Mouse (Mus musculus) megakaryocyte, adult 5-6 weeks (primary cell): ENCODE data around the gene 1520401A03Rik. TPM values are rescaled to one million over a fixed set of nuclear protein-coding genes. Genes with fewer than 3 reads are reported as not detected.
A peak's percentile ranks its signal among the peaks of the same experiment; 100 is the strongest.

Experiments used
- ATAC-seq: 2 replicates; pipeline ENCODE4 v1.8.0; 2016; ENCODE audit warnings: mild to moderate bottlenecking, inconsistent platforms; ENCODE audit not compliant: poor library complexity, severe bottlenecking
- total RNA-seq, 2 experiments: library from RNA; stranded (forward) in 1 of 2; stranded (reverse) in 1 of 2; fragments of 153-499, 151-499 nt in 1 of 2; fragments of 221-1000, 200-1000 nt in 1 of 2; gene quantifications; 2 replicates each; pipeline versions ENCODE4 v1.2.3 to v1.2.4; 2015 to 2017

The 1520401A03Rik gene
- total RNA-seq, 2 experiments from 2014 or later, result not detected

DNA sequence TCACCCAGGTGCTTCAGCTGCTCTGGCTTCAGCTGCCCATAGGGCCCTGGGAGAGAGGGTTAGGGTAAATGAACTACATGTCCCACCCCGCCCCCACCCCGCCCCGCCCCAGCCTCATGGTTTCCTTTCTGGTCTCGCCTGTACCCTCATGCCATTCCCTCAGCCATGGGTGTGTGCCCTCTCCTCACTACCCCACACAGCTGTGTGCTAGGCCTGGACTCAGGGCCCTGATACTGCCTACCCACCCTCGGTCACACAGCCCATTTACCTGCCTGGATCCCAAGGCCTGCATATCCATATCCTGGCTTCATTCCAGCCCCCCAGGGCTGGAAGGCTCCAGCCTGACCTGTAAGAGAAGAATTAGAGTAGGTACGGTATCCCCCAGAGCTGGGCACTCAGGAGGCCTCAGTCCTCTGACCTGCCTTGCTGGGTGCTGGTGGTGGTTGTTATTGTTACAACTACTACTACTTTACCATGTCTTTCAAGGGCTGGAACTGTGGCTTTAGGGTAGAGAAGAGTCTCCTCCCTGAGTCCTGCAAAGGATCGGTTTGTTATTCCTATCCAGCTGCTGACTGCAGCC is 17.0 kb downstream of the 1520401A03Rik start:
- ATAC-seq, result no peak

DNA sequence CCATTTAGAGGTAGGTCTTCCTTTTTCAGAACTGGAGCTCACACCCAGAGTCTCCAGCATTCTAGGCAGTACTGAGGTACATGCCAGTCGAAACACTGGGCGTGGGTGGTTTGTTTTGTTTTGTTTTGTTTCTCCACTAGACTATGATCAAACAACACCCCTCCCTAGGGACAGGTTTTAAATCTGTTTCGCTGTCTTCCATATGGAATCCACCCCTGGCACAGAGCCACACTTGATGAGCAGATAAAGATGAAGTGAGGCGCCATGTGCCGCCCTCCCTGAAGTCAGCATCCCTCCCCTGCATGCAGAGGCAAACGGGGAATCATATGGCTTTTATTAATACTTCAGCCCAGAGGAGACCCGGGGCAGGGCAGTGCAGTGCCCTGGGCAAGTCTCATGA is 17.8 kb downstream of the 1520401A03Rik start:
- no peak for ATAC-seq

DNA sequence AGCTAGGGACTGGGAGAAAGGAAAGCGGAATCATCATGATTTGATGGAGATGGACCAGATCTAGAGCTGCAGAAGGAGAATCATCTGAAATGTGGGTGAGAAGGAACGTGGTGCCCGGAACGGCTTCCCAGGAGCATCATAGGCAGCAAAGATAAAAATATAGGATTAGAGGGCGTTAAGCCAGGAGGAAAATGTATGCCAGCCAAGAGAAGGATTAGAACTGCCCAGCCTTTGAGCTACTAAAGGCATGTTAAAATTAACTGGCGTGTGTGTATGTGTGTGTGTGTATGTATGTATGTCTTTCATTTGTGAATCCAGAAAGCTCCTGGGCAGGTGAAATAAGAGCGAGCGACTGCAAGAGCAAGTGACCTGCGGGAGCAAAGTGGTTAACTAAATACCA is 19.3 kb downstream of the 1520401A03Rik start:
- no peak for ATAC-seq

DNA sequence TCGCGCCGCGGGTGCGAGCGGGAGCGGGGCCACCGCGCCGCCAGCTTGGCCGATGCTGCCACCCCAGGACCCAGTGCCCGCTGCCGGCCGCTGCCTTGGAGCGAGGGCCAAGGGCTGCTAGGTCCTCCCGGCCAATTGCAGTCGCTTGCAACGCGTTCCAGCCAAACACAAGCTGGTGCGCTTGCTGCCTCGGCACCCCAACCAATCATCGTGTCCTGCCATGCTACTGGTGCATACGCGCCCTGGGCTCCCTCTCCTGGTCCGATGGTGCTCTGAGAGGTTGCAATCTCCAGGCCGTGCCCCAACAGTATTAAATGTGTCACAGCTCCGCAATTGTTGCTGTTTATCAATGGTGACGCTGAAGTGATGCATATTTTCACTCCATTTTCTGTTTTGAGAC is 22.5 kb downstream of the 1520401A03Rik start:
- peak; percentile 98 for ATAC-seq

DNA sequence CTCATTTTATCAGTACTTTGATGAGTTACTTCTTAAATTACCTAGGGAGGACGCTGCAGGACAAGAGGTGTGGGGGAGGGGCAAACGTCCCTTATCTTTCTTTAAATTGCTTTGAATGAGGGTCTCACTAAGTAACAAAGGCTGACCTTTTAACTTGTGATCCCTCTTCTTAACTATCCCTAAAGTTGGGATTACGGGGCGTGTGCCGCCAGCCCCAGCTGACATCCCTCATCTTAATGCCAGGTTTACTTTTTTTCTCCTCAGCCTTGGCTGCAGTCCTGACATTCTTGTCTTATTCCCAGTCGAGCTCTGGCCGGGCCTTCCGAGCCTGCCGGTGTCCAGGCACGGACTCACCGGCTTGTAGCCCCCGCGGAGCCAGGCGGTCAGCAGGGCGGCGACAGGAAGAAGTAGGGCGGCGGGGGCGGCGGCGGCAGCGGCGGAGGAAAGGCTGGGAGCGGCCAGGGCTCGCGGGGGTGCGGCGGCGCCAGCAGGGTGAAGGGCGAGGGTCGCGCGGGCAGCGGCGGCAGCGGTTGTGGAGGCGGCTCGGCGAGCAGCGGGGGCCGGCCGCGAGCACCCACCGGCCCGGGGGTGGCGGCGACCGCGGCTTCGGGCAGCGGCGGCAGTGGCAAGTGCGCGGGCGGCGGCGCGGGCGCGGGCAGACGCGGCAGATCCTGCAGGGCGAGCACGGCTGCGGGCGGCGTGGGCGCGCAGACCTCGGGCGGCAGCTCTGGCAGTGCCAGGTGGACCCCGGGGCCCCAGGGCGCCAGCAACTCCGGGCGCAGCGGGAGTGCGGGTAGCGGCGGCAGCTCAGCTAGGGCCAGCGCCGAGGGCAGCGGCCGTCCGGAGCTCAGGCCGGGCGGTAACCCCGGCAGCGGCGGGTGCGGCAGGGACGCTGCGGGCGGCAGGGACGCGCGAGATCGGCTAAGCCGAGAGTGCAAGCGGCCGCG is 23.2 kb downstream of the 1520401A03Rik start:
- no peak; the same call in 1 of the 2 replicates for ATAC-seq

DNA sequence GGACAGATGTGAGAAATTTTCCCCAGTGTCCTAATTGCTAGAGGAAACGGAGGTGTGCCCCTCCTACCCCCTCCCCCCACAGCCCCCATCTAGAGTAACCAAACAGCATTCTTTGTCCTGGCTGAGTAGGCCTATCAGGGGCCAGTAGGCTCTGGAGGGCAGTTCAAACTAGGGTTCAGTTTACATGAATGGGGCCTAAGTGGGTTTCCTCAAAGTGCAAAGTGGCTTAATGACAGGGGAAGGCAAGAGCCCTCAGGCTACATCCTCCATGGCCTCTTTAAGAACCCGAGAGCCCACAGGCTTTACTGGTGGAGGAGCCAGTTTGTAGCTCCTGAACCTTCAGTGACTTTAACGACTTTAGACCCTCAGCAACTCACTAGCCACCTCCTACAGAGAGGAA is 26.8 kb downstream of the 1520401A03Rik start:
- ATAC-seq, result no peak

DNA sequence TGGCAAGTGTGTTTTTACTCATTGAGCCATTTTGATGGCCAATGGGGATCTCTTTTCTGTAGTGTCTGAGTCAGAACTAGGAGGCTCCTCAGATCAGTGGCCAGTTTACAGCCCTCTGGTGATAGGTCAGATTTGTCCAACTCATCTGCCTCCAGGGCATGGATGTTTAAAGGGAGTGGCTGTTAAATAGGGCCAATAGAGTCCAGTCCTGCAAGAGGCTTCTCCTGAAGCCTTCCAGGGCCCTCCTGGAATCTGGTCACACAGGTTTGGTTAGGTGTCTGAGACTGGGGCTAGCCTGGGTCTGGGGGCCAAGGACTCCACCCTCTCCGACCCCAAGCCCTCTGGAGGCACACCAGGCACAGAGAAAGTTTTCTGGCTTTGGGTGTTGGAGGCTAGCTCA is 28.1 kb downstream of the 1520401A03Rik start:
- ATAC-seq, result no peak

DNA sequence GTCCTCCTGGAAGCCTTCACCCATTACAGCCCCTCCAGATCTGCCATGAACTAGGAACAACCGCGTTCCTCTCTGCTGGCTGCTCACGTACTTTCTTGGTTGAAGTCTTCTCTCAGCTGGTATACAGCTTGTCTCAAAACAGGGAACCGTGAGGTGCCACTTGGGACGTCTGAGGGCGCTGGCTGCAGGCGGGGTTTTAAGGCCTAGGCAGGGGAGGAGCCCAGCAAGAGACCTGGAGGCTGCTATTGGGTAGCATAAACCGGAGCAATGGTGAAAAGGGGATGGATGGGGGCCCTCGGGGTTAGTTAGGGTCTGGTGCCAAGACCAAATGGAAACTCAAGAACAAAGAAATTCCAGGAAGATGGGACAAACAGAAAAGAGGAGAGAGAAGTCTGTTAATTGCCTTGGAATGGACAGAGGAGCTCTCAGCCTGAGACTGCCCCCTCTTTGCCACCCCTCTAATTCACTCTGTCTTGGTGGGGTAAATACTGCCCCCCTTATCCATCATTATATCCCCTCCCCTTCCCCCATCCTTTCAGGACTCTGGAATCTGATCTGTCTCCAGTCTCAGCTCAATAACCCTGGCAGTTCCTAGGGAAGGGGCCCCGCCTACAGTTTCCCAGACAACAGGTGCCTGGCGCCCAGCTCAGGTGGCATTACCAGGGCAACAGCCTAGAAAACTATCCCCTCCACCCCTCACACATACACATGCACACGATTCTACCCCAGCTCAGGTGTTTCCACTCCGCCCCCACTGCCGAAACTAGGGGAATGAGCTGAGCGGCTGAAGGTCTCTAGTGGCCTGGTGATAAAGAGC is 38.5 kb downstream of the 1520401A03Rik start, which contains the start of gene Cldn9:
Gene Cldn9, minus strand, starts transcription at position 171 of the 817 bp plus-strand sequence.
- no peak for ATAC-seq

DNA sequence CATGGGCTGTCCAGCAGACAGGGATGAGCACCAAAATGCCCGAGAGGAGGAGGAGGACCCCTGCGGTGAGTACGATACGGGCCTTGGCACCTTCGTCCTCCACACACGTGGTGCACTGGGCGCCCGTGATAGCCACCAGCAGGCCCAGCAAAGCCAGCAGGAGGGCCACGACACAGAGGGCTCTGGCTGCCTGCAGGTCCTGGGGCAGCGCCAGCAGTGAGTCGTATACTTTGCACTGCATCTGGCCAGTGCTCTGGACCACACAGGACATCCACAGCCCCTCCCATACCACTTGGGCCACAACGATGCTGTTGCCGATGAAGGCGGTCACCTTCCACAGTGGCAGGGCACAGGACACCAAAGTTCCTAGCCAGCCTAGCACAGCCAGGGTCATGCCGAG is 39.4 kb downstream of the 1520401A03Rik start:
- ATAC-seq, result no peak

DNA sequence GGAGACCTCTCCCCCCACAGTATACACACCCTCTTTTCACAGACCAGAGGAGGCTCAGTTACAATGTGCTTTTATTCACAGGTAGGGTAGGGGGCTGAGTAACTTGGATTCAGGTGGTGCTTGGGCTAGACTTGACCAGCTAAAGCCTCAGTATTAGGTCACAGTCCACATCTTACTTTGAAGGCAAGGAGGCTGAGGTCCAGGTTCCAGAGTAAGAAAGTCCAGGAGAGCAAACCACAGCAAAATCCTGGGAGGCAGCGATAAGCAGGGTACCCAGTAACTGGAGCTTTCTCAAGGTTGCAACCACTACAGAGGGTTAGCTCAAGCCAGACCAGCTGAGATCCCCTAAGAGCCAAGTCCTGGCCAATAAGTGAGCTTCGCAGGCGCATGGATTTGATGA is 40.1 kb downstream of the 1520401A03Rik start:
- ATAC-seq, result no peak

DNA sequence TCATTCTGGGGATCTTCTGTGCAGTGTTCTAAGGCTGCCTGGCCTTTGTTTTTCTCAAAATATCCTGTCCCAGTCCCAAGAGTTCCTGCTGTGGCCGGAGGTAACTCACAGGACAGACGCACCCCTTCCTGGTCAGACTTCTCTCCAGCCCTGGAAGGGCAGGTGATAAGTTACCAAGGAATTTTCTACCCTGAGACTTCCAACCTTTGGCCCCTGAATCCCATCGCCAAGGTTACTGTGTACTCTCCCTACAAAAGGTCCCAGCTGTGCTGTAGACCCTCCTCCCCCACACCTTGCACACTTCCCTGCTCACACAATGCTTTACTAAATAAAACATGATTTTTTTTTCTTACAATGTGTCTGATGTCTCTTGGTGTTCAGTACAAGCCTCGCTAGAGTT is 40.5 kb downstream of the 1520401A03Rik start:
- no peak for ATAC-seq

DNA sequence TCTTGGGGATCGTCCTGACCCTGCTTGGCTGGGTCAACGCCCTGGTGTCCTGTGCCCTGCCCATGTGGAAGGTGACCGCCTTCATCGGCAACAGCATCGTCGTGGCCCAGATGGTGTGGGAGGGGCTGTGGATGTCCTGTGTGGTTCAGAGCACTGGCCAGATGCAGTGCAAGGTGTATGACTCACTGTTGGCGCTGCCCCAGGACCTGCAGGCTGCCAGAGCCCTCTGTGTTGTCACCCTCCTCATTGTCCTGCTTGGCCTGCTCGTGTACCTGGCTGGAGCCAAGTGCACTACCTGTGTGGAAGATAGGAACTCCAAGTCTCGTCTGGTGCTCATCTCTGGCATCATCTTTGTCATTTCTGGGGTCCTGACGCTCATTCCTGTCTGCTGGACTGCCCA is 41.5 kb downstream of the 1520401A03Rik start:
- no peak for ATAC-seq

DNA sequence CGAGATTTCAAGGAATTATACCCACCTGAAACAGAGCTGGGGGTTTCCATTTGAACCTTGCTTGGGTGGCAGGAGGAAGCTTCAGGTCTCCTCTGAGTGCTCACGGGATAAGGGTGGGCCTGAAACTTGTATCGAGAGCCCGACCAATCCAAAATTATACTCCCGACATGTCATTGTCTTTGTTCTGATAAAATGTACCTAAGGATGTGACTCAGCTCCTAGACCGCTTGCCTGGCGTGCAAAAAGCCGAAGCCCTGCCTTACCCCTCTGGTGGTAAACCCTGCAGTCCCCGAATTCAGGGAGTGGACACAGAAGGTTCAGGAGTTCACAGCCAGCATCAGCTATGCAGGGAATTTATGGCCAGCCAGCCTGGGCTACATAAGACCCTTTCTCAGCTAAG is 42.2 kb downstream of the 1520401A03Rik start:
- ATAC-seq, result no peak

DNA sequence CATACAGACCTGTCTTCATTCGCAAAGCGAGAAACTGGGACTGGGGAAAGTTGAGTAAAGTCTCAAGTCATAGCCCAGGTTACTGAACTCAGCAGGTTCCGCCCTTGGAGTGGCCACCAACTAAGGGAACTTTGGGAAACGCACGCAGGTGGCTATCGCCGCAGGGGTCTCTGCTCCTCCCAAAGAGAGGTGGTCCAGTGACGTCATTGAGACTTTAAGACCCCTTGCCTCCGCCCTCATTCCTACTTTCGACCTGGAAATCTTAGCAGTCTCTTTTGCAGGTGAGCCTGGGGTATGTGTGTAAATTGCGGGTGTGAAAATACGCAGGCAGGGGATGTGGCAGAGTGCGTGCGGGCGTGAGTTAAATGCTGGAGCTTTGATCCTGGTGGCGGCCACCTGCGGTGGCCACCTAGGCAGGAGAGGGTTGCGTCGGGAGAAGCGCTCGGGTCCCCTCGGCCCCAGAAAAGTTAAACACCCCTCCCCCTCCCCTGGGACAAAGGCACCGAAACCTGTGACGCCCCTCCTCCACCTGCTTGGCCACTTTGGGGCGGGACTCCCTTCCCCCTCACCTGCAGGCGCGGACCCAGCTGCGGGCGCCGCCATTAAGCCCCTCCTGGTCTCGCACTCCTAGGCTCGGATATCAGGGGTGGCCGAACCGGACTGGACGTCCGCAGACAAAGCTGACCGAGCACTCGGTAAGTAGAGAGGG is 43.3 kb downstream of the 1520401A03Rik start, which contains the start of gene Cldn6:
Gene Cldn6, plus strand, starts transcription at position 123 of the 709 bp plus-strand sequence.
- ATAC-seq, result no peak

DNA sequence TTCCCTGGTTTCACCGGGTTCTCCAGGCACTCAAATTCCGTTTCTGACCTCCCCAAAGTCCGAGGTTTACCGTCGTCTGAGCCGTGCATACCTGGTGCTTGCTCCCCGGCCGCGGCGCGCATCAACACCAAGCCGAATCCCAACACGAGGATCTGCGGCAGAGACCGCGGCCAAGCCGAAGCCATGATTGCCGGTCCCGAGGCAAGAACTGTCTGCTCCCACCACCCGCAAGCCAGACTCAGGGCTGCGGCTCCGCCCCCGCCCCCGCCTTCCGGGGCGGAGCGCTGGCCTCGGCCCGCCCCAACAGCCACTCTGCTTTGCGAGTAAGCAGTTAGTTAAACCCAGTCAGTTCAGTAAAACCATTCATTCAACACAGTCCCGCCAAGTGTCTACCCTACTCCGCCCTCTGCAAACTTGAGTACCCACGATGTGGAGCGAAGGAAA is 45.3 kb downstream of the 1520401A03Rik start, which contains the start of gene Tnfrsf12a:
Gene Tnfrsf12a, minus strand, starts transcription at position 233 of the 444 bp plus-strand sequence.
- ATAC-seq, result peak; percentile 56

DNA sequence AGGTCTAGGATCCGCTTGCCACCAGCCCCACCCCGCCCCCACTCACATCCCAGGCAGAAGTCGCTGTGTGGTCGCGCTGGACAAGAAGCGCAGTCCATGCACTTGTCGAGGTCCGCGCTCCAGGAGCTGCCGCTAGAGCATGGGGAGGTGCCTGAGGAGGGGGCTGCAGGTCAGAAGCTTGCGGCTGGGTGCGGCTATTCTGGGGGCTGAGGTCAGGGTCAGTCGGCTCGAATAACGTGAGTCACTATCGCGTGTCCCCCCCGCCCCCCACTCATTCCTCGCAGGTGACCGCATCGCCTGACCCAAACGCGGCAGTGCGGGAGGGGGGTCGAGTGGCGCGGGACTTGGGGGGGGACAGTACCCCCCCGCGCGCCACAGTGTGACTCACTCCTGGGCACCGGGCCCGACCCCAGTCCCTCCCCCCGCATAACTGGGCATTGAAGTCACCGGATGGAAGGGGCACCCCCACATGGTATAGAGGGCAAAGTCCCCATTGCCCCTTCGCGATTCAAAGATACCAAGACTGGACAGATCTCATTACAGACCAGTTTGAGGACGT is 46.0 kb downstream of the 1520401A03Rik start:
- no peak for ATAC-seq

DNA sequence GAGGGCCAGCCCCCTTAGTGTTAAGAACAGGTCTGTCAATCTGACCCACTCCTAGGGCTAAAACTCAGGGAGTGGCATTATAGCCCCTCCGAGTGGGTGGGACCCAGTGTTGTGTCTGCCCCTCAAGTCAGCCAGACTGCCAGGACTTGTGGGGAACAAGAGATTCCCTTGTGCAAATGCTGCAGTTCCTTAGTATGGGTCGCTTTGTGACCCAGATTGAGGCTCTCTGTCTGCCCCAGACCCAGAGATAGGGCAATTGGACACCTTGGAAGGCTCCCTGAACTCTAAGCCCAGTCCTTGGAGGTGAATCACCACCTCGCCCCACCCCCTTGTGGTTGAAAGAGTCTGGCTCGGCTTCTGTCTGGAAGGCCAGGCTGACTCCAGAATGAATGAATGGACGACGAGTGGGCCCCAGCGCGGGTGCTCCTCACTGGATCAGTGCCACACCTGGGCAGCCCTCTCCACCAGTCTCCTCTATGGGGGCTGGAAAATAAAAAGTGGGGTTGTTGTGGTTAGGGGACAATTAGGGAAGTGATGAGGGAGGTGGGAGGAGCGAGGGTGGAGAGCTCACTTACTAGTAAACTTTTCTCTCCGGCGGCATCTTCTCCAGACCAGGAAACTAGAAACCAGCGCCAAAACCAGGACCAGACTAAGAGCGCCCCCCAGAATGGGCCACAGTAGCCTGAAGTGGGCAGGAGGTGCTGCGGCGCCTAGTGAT is 46.9 kb downstream of the 1520401A03Rik start:
- ATAC-seq, result peak; percentile 29

DNA sequence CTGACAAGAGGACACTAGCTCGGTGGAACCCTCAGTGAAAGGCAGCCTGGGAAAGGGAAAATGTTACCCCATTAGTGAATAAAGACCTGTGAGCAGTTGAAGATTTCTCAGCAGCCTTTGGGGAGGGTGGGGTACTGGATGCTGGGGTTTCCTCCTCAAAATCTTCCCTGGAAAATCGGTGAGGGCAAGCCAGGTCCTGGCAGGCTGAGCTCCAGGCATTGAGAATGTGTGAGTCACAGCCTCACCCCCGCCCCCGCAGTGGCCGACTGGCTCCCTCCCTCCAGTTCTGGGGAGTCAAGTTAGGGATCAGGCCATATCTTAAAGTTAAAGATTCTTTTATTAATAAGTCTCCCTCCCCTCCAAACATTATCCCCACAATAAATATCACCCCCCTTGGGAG is 47.5 kb downstream of the 1520401A03Rik start:
- no peak for ATAC-seq

DNA sequence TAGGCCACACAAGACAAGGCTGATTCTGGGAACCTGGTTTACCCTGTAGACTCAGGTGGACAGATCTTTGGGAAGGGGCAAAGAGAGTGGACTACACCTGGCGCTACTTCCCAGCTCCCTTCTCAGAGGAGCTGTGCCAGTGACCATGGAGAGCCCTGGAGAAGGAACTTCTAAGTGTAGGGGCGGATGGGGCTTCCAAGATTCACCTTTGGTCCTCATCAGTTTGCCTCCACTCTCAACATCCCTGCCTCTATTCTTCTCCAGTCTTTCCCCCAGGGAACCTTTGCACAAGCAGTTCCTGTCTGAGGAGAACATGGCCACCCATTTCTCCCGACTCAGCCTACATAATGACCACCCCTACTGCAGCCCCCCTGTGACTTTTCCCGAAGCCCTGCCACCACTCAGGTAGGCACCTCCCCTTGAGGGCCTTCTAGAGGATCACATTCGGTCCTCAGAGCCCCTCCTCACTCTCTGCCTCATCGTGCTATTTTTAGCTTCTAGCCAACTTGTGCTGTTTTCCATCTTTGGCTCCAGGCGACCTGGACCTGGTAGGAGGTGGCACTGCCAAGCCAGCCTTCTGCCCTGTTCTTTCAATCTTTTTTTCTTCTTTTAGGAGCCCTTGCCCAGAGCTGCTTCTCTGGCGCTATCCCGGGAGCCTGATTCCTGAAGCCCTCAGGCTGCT is 48.2 kb downstream of the 1520401A03Rik start:
- ATAC-seq, result no peak
